22 mouse cellular contexts compared by ENCODE assay signal in the genomic region with DNA sequence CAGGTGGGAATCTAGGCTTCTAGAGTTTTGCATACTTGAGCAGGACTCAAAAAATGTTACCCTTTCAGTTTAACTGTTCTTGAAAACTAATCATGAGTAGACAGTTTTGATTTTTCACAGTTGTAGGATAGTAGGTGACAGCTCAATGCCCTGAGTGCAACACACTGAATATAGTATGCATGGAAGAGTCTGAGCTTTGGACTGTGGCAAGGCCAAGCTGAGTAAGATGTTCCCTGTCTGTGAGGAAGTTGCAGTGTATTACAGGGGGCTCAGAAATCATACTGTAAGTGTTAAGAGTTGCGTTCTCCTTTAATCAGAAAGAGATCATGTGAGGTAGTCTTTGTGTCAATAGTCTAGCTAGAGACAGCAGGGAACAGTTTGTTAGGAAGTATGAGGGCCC. TPM values are rescaled to one million over a fixed set of nuclear protein-coding genes. Genes with fewer than 3 reads are reported as not detected.
A peak's percentile ranks its signal among the peaks of the same experiment; 100 is the strongest.
DNase-seq lines count a peak whose midpoint lies in the region; ATAC-seq and TF ChIP-seq lines count a peak whose summit lies in the region.
"Had no signal": no experiment of that assay in that cellular context is flagged by ENCODE, and none has a peak within 500 bp of the region (broad histone marks: within the 10 kb centered on the region; RNA-seq: fewer than 3 reads in every experiment).

No protein-coding gene starts in this region.

- 55% methylated on average over 1 of the region's 1 CpGs for WGBS in heart, embryonic 13.5 days
- WGBS in heart, embryonic 10.5 days, result 86% methylated on average over 1 of the region's 1 CpGs
- WGBS in spleen, adult 2 months, result 54% methylated on average over 1 of the region's 1 CpGs
- WGBS in hindbrain, embryonic 11.5 days, result 77% methylated on average over 1 of the region's 1 CpGs

- H3K27me3 ChIP-seq in heart, embryonic 13.5 days (replicated peaks), result no peaks in the 10 kb centered on the region
- H3K27me3 ChIP-seq in heart, embryonic 10.5 days (ENCODE audit: insufficient read depth, poor library complexity, severe bottlenecking), result no peaks in the 10 kb centered on the region
- no peaks in the 10 kb centered on the region for H3K27me3 ChIP-seq in spleen, adult 2 months (ENCODE audit: control insufficient read depth, insufficient read depth, low read length)
- no peaks in the 10 kb centered on the region for H3K27me3 ChIP-seq in hindbrain, embryonic 11.5 days (ENCODE audit: control insufficient read depth, insufficient read depth, low read length)
- H3K27me3 ChIP-seq: embryonic facial prominence, embryonic 12.5 days; hindbrain, embryonic 13.5 days had no signal

- no peak for TF ChIP-seq CTCF in spleen, adult 2 months (IDR thresholded peaks at IDR 0.05; ENCODE audit: extremely low read depth, insufficient read depth, insufficient read length, insufficient replicate concordance)

- TF ChIP-seq POLR2A in spleen, adult 2 months (IDR thresholded peaks at IDR 0.05; ENCODE audit: low read depth, low read length), result no peak

- peaks cover 95% of the 10 kb centered on the region for H3K4me1 ChIP-seq in heart, embryonic 13.5 days
- peaks cover 78% of the 10 kb centered on the region for H3K4me1 ChIP-seq in heart, embryonic 10.5 days
- H3K4me1 ChIP-seq in spleen, adult 2 months (ENCODE audit: control insufficient read depth, insufficient read depth, insufficient read length), result peaks cover 38% of the 10 kb centered on the region
- peaks cover 3% of the 10 kb centered on the region; the same call in 1 of the 2 replicates for H3K4me1 ChIP-seq in hindbrain, embryonic 11.5 days (replicated peaks; ENCODE audit: control insufficient read depth, insufficient read depth, low read length)

- H3K9ac ChIP-seq in heart, embryonic 13.5 days, result 0 out of 2 replicates have a peak overlapping the region, but pooled peaks have one; percentile 20
- no peak overlapping the region for H3K9ac ChIP-seq in hindbrain, embryonic 11.5 days (ENCODE audit: low read depth, low read length)
- H3K9ac ChIP-seq: embryonic facial prominence, embryonic 12.5 days; hindbrain, embryonic 13.5 days had no signal

- no peak overlapping the region for H3K4me2 ChIP-seq in heart, embryonic 13.5 days
- no peak overlapping the region for H3K4me2 ChIP-seq in hindbrain, embryonic 11.5 days (replicated peaks; ENCODE audit: low read depth, low read length)
- H3K4me2 ChIP-seq: embryonic facial prominence, embryonic 12.5 days; hindbrain, embryonic 13.5 days had no signal

- no peak for DNase-seq in heart, embryonic 10.5 days (ENCODE audit: low spot score)
- no peak for DNase-seq in spleen, adult 2 months (ENCODE audit: low read depth in 1 of 2, low spot score in 2 of 2)
- no peak for DNase-seq in spleen, postnatal 10 days (ENCODE audit: low spot score in 2 of 2)
- DNase-seq in hindbrain, embryonic 11.5 days (ENCODE audit: low spot score), result no peak
- DNase-seq: adrenal gland, postnatal 10 days; cerebellum, adult 18-20 months; cerebellum, postnatal 25 days; gastrocnemius, postnatal 14 days; heart, adult 2 months; heart, postnatal 10 days; kidney, postnatal 10 days; lung, postnatal 4 days; right cerebral cortex, adult 18-20 months; right cerebral cortex, postnatal 4 days had no signal

- peaks cover 4% of the 10 kb centered on the region; the same call in 1 of the 2 replicates for H3K36me3 ChIP-seq in heart, embryonic 13.5 days
- no peaks in the 10 kb centered on the region for H3K36me3 ChIP-seq in heart, embryonic 10.5 days
- H3K36me3 ChIP-seq in spleen, adult 2 months (ENCODE audit: control insufficient read depth, insufficient read depth, low read length), result no peaks in the 10 kb centered on the region
- no peaks in the 10 kb centered on the region for H3K36me3 ChIP-seq in hindbrain, embryonic 11.5 days (ENCODE audit: control insufficient read depth, insufficient read depth, low read length)
- H3K36me3 ChIP-seq: embryonic facial prominence, embryonic 12.5 days; hindbrain, embryonic 13.5 days had no signal

- no peak for ATAC-seq in heart, embryonic 13.5 days (ENCODE audit: extremely low read depth, insufficient number of reproducible peaks, low FRiP score, low TSS enrichment)
- 0 out of 2 replicates have a peak, but pooled peaks have one; percentile 24 for ATAC-seq in megakaryocyte progenitor cell, adult 5-6 weeks (replicated peaks; ENCODE audit: poor library complexity)
- no peak for ATAC-seq in erythroblast, adult 5-6 weeks (replicated peaks; ENCODE audit: low FRiP score, poor library complexity, severe bottlenecking)
- ATAC-seq in hindbrain, embryonic 11.5 days (ENCODE audit: low FRiP score), result no peak
- ATAC-seq: forebrain, embryonic 14.5 days had no signal

- no peak overlapping the region for H3K27ac ChIP-seq in heart, embryonic 13.5 days (replicated peaks)
- no peak overlapping the region for H3K27ac ChIP-seq in heart, embryonic 10.5 days
- H3K27ac ChIP-seq in spleen, adult 2 months (ENCODE audit: insufficient read depth, low read length), result 0 out of 2 replicates have a peak overlapping the region, but pooled peaks have one; percentile 29
- no peak overlapping the region for H3K27ac ChIP-seq in hindbrain, embryonic 11.5 days (ENCODE audit: low read depth, low read length)
- H3K27ac ChIP-seq: embryonic facial prominence, embryonic 12.5 days; heart, adult 2 months; midbrain, embryonic 10.5 days had no signal

- no peaks in the 10 kb centered on the region for H3K9me3 ChIP-seq in heart, embryonic 13.5 days
- H3K9me3 ChIP-seq in heart, embryonic 10.5 days, result no peaks in the 10 kb centered on the region
- H3K9me3 ChIP-seq in hindbrain, embryonic 11.5 days (ENCODE audit: control insufficient read depth, low read length), result no peaks in the 10 kb centered on the region
- H3K9me3 ChIP-seq: embryonic facial prominence, embryonic 12.5 days; hindbrain, embryonic 13.5 days; midbrain, embryonic 10.5 days had no signal

- no peak overlapping the region for H3K4me3 ChIP-seq in heart, embryonic 13.5 days
- H3K4me3 ChIP-seq in heart, embryonic 10.5 days, result no peak overlapping the region
- H3K4me3 ChIP-seq in spleen, adult 2 months (ENCODE audit: extremely low read depth, insufficient read depth, insufficient read length), result no peak overlapping the region
- H3K4me3 ChIP-seq in hindbrain, embryonic 11.5 days (ENCODE audit: low read depth, low read length), result no peak overlapping the region
- H3K4me3 ChIP-seq: embryonic facial prominence, embryonic 12.5 days; erythroblast, embryonic 14.5 days; heart, adult 2 months; hindbrain, embryonic 13.5 days; midbrain, embryonic 10.5 days had no signal

RNA-seq across cellular contexts. Expression of a gene that starts 20.4 kb away (rescaled TPM):
- polyA plus RNA-seq in heart, embryonic 13.5 days (2015; fragmentation: Nextera tagmentation; extraction: Ambion mirVana), result 6.7 and 7.2 TPM in 2 replicates
- polyA plus RNA-seq in heart, embryonic 10.5 days (2016; fragmentation: Nextera tagmentation; extraction: Ambion mirVana), result 7.7 and 8.1 TPM in 2 replicates
- polyA plus RNA-seq in spleen, adult 2 months (2012; rRNA removed), result 24.7 and 30.7 TPM in 2 replicates
- total RNA-seq in megakaryocyte progenitor cell, adult 5-6 weeks (2015), result 60.8 and 65.6 TPM in 2 replicates
- 49.4 and 58.3 TPM in 2 replicates for total RNA-seq in megakaryocyte progenitor cell, adult 5-6 weeks (2017)
- total RNA-seq in erythroblast, adult 5-6 weeks (2015; ENCODE audit: low replicate concordance), result 34.3 and 65.1 TPM in 2 replicates
- 60.3 and 66.8 TPM in 2 replicates for total RNA-seq in erythroblast, adult 5-6 weeks (2017; ENCODE audit: low replicate concordance)
- 11.9 and 17.5 TPM in 2 replicates for polyA plus RNA-seq in hindbrain, embryonic 11.5 days (2014; fragmentation: Nextera tagmentation; extraction: Ambion mirVana)
